Mouse (Mus musculus) neural tube, embryonic 11.5 days (tissue): ENCODE measurements at regions not wholly inside any gene's neighbourhood (a gene's known extent, or its start where the extent isn't known, plus 50 kb on each side); places are given as distances from the start of the nearest gene placed in this dataset.

Experiments
- ATAC-seq: fragments of 200-750 bp; cut with Nextera tagmentation; 2 replicates; pipeline ENCODE4 v1.8.0; 2017; ENCODE audit warnings: moderate number of reproducible peaks, mild to moderate bottlenecking, moderate TSS enrichment, moderate library complexity; ENCODE audit not compliant: insufficient read depth, low FRiP score, low TSS enrichment
- DNase-seq: peaks from one replicate; pipeline ENCODE4 v3.0.0-alpha.2; 2015; ENCODE audit warnings: low spot score
- H3K27ac ChIP-seq: fragments of 300-500 bp; sonication (generic); 2 replicates; pipeline ENCODE4 v1.5.1; 2014; ENCODE audit warnings: low read depth, mild to moderate bottlenecking, low read length
- H3K27me3 ChIP-seq: fragments of 300-500 bp; sonication (generic); 2 replicates; pipeline ENCODE4 v1.6.1; 2014; ENCODE audit warnings: mild to moderate bottlenecking, low read length, mixed read lengths; ENCODE audit not compliant: control insufficient read depth, insufficient read depth
- H3K36me3 ChIP-seq: fragments of 300-500 bp; sonication (generic); 2 replicates; pipeline ENCODE4 v1.6.1; 2014; ENCODE audit warnings: mild to moderate bottlenecking, low read length, moderate library complexity, mixed read lengths; ENCODE audit not compliant: control insufficient read depth, insufficient read depth
- H3K4me1 ChIP-seq: fragments of 300-500 bp; sonication (generic); 2 replicates; pipeline ENCODE4 v1.6.1; 2014; ENCODE audit warnings: low read length, mixed read lengths; ENCODE audit not compliant: control insufficient read depth, insufficient read depth
- H3K4me2 ChIP-seq: fragments of 300-500 bp; sonication (generic); 2 replicates; pipeline ENCODE4 v1.6.1; 2014; ENCODE audit warnings: low read depth, mild to moderate bottlenecking, moderate library complexity
- H3K4me3 ChIP-seq: fragments of 300-500 bp; sonication (generic); 2 replicates; pipeline ENCODE4 v1.5.1; 2014; ENCODE audit warnings: low read depth, low read length
- H3K9ac ChIP-seq: fragments of 300-500 bp; sonication (generic); 2 replicates; pipeline ENCODE4 v1.6.1; 2014; ENCODE audit warnings: mild to moderate bottlenecking, low read length
- H3K9me3 ChIP-seq: fragments of 300-500 bp; sonication (generic); 2 replicates; pipeline ENCODE4 v1.6.1; 2016; ENCODE audit warnings: low read length; ENCODE audit not compliant: control insufficient read depth
- WGBS: fragments of 180-500 bp; shearing (Covaris S2); extraction: QIAGEN DNeasy Blood & Tissue Kit; methylation state at CpG from one replicate; pipeline ENCODE4 v1.1.7; 2014; 5-methylcytosine and 5-hydroxymethylcytosine counted together

DNA sequence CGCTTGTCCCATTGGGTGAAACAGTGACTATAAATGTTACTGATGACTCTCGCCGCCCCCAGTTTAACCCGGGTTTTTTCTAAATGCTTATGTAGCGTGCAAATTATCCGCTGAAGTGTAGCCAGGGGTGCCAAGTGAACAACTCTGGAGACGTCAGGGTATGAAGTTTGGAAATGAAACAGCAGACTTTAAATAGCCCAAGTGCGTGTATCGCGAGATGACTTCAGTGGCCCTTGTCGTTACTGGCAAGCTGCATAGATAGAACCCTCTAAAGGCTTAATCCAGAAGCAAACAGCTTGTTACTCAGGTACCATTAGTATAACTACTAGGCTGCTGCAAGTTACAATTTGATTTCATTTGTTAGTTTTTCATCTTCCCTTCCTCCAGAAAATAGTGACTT is 192.1 kb upstream of the Eya4 start:
- H3K36me3 ChIP-seq: no peaks in the 10 kb centered on the region
- H3K4me1 ChIP-seq: no peaks in the 10 kb centered on the region; the same call in 1 of the 2 replicates
- no peaks in the 10 kb centered on the region for H3K27me3 ChIP-seq
- H3K9me3 ChIP-seq: no peaks in the 10 kb centered on the region
- ATAC-seq (no peak), DNase-seq (no peak)
- no peak overlapping the region for H3K4me2 ChIP-seq
- no peak overlapping the region for H3K4me3 ChIP-seq
- no peak overlapping the region for H3K9ac ChIP-seq
- 78% methylated on average over 11 of the region's 11 CpGs for whole genome bisulfite sequencing
- no peak overlapping the region for H3K27ac ChIP-seq

DNA sequence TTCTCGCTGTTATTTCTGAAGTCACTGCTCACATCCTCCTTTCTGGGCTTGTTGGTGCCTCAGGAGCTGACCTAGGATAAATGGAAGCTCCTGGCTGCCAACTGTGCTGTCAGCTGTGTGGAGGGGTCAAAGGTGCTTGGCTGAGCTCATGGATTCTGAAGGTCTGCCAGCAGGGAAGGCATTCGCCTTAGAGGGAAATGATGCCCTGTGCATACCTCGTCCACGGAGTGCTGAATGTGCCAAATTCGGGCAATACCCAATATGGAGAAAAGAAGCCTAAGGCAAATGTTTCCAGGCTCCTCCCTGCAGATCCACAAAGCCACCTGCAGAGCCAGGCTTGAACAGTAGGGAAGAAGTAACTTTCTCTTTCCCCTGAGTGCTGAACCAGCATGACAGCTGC is 191.3 kb upstream of the Eya4 start:
- Histone ChIP-seq H3K4me2 (no peak overlapping the region), H3K27me3 (no peaks in the 10 kb centered on the region), H3K4me1 (no peaks in the 10 kb centered on the region; the same call in 1 of the 2 replicates), H3K9ac (no peak overlapping the region), H3K27ac (no peak overlapping the region), H3K9me3 (no peaks in the 10 kb centered on the region), H3K36me3 (no peaks in the 10 kb centered on the region), H3K4me3 (no peak overlapping the region)
- WGBS: 52% methylated on average over 5 of the region's 5 CpGs
- no peak for ATAC-seq
- no peak for DNase-seq

DNA sequence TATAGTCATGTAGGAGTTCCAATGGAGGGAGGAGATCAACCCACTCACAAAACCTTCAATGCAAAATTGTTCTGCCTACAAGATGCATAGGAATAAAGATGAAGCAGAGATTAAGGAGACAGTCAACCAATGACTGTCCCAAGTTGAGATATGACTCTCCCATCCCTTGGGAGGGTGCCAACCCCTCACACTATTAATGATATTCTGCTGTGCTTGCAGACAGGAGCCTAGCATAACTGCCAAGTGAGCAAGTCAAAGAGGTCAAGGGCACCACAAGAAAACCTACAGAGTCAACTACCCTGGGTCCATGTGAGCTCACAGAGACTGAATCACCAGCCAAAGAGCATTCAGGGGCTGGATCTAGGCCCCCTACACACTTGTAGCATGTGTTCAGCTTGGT is 184.1 kb upstream of the Eya4 start:
- H3K4me2 ChIP-seq: no peak overlapping the region
- no peak for ATAC-seq

DNA sequence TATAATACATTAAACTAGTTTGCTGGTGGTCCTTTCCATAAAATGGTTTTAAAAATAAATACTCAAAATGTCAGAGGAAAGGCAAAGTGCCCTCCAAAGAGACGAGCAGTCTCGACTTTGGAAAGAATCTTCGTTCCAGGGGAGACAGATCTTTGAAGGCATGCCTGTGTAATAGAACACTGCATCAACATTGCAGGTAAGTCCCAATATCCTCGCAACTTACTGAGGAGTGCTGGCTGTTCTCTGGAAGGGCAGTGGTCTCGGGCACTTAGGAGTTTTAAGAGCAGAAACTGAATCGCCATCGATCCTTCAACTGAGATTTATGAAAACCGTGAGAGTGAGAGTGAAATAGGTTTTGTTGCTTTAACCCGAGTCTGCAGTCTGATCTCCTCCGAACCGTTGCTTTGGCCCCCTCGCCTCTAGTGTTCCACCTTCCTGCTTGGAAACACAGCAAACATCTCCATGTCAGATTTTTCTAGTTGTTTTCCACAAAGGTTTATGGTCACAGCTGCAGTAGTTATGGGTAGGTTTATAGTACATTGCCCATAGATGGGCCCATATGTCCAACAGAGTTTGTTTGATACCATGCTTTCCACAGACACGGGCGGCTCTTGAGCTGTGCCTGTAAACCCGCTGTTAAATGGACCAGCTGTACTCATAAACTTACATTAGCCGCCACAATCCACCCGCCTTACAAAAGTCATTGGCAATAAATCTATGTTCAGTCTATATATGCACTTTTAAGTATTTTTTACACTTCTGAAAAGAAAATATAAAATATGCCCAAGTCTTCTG is 181.6 kb upstream of the Eya4 start:
- Histone ChIP-seq H3K27me3 (no peaks in the 10 kb centered on the region), H3K4me1 (no peaks in the 10 kb centered on the region), H3K36me3 (no peaks in the 10 kb centered on the region), H3K4me2 (no peak overlapping the region), H3K9me3 (no peaks in the 10 kb centered on the region), H3K4me3 (no peak overlapping the region), H3K27ac (no peak overlapping the region), H3K9ac (no peak overlapping the region)
- 84% methylated on average over 17 of the region's 17 CpGs for WGBS
- ATAC-seq (no peak), DNase-seq (no peak)

More for the DNA sequence above, 184.1 kb upstream of the Eya4 start:
- Histone ChIP-seq H3K36me3 (no peaks in the 10 kb centered on the region), H3K27me3 (no peaks in the 10 kb centered on the region), H3K9ac (no peak overlapping the region), H3K9me3 (no peaks in the 10 kb centered on the region), H3K27ac (no peak overlapping the region), H3K4me3 (no peak overlapping the region), H3K4me1 (no peaks in the 10 kb centered on the region)
- no peak for DNase-seq

DNA sequence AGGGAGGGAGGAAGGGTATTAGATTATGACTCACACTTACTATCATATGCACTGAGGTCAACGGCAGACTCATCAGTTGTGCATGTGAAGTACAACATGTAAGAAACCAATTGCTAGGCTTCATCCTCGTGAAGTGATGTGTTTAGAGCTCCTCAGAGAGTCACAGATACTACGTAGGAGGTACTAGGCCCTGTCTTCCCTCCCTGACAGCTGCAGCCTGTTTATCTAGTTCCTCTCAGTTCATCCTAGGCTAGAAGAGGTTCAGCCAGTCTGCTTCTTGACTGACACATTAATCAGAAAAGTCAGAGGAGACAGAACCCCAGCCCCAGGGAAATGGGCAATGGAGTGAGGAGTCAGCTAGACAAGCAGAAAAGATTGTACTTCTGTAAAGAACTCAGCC is 180.1 kb upstream of the Eya4 start:
- Histone ChIP-seq H3K27ac (no peak overlapping the region), H3K4me1 (no peaks in the 10 kb centered on the region), H3K4me2 (no peak overlapping the region), H3K9ac (no peak overlapping the region), H3K4me3 (no peak overlapping the region), H3K36me3 (no peaks in the 10 kb centered on the region), H3K9me3 (no peaks in the 10 kb centered on the region), H3K27me3 (no peaks in the 10 kb centered on the region)
- ATAC-seq: no peak
- DNase-seq: no peak
- WGBS: 75% methylated on average over 3 of the region's 3 CpGs

DNA sequence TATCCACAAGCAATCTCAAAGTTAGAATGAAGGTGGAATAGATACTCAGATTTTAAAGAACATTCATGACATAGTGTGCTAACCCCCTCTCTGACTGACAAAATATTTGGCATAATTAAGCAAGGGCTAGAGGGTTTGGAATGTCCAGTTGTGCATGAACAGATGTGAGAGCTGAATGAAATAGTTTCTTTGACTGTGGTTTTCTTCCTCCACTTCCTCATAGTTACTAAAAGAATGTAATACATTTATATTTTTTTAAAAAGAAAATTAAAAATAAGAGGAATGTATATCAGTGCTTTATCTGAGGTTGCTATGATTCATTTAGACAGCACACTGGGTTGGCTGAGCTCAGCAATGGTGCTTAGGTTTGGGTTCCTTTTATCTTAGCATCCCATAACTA is 176.2 kb upstream of the Eya4 start:
- no peak overlapping the region for H3K4me2 ChIP-seq
- H3K4me1 ChIP-seq: no peaks in the 10 kb centered on the region
- no peaks in the 10 kb centered on the region for H3K9me3 ChIP-seq
- H3K9ac ChIP-seq: no peak overlapping the region
- no peak overlapping the region for H3K27ac ChIP-seq
- DNase-seq: no peak
- no peaks in the 10 kb centered on the region for H3K36me3 ChIP-seq
- no peak overlapping the region for H3K4me3 ChIP-seq
- ATAC-seq: no peak
- H3K27me3 ChIP-seq: no peaks in the 10 kb centered on the region

DNA sequence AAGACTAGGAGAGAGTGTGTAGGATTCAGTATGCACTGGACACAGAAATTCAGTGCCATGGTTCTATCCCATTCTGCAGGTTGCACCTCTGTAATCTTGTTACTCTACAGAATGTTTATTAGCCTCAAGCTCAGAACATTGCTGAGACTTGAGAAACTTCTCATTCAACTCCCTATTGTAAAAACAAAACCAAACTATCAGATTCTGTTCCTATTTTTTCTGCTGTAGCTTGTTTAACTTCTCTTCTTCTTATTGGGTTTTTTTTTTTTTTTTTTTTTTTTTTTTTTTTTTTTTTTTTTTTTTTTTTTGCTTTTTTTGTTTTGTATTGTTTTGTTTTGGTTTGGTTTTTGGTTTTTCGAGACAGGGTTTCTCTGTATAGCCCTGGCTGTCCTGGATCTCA is 172.1 kb upstream of the Eya4 start:
- Histone ChIP-seq H3K36me3 (no peaks in the 10 kb centered on the region), H3K9me3 (no peaks in the 10 kb centered on the region), H3K9ac (no peak overlapping the region), H3K4me3 (no peak overlapping the region), H3K27ac (no peak overlapping the region), H3K4me1 (no peaks in the 10 kb centered on the region), H3K4me2 (no peak overlapping the region), H3K27me3 (no peaks in the 10 kb centered on the region)
- no peak for ATAC-seq
- whole genome bisulfite sequencing: 79% methylated on average over 1 of the region's 1 CpGs
- no peak for DNase-seq

DNA sequence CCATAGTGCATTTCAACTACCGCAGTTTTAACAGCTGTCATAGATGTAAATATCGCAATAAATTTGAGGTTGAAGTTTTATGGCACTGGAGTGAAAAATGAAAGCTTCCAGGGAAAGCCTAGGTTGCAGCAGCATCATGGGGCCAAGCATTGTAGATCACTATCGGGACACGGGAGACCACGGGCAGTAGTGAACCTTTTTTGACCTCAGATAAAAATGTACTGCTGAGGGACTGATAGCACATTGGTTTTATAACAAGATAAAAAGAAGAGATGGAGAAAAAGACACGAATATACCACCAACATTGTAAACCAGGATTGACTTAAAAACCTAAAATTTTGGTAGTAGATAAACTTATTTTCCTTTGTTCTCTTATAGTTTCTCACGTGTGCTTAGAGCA is 143.1 kb upstream of the Eya4 start:
- DNase-seq: no peak
- ATAC-seq: no peak
- WGBS: 80% methylated on average over 7 of the region's 7 CpGs
- Histone ChIP-seq H3K4me2 (no peak overlapping the region), H3K4me1 (no peaks in the 10 kb centered on the region), H3K4me3 (no peak overlapping the region), H3K9ac (no peak overlapping the region), H3K27ac (no peak overlapping the region), H3K36me3 (no peaks in the 10 kb centered on the region), H3K27me3 (no peaks in the 10 kb centered on the region), H3K9me3 (no peaks in the 10 kb centered on the region)

DNA sequence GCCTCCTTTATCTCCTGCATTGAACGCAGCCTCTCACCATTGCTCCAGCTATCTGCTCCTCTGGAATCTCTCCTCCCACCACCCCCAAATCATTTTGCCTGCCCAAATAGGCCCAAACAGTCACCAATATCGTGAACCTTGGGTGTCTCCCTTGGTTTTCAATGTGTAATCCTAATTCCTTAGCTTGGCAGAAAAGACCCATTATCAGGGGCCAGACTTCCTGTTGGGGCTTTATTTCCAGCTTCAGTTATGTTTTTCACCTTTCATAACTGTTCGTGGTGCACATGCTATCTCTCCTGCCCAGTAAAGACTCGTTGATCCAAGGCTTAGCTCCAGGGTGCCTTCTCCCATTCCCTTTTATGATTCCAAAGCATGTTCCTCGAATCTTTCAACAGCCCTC is 142.4 kb upstream of the Eya4 start:
- 76% methylated on average over 5 of the region's 5 CpGs for WGBS
- H3K9me3 ChIP-seq: no peaks in the 10 kb centered on the region

More for the DNA sequence above, 142.4 kb upstream of the Eya4 start:
- no peak for ATAC-seq
- no peaks in the 10 kb centered on the region for H3K4me1 ChIP-seq
- no peaks in the 10 kb centered on the region for H3K36me3 ChIP-seq
- no peak overlapping the region for H3K4me3 ChIP-seq
- H3K4me2 ChIP-seq: no peak overlapping the region
- no peak for DNase-seq
- no peak overlapping the region for H3K9ac ChIP-seq
- no peak overlapping the region for H3K27ac ChIP-seq
- no peaks in the 10 kb centered on the region for H3K27me3 ChIP-seq
